Mouse (Mus musculus) limb, embryonic 14.5 days (tissue): ENCODE measurements around the gene Zic4. TPM values are rescaled to one million over a fixed set of nuclear protein-coding genes. Genes with fewer than 3 reads are reported as not detected.

Experiments
- ATAC-seq: fragments of 200-750 bp; cut with Nextera tagmentation; 2 replicates; pipeline ENCODE4 v1.8.0; 2017; ENCODE audit warnings: low read depth, moderate number of reproducible peaks, moderate TSS enrichment; ENCODE audit not compliant: low FRiP score
- DNase-seq: peaks from one replicate; pipeline ENCODE4 v3.0.0-alpha.2; 2015; ENCODE audit warnings: low spot score
- H3K27ac ChIP-seq: fragments of 300-500 bp; sonication (generic); replicated peaks from 2 replicates; pipeline ENCODE4 v1.5.1; 2014; ENCODE audit warnings: low read depth, mild to moderate bottlenecking, low read length, moderate library complexity, mixed read lengths
- H3K27me3 ChIP-seq: fragments of 300-500 bp; sonication (generic); 2 replicates; pipeline ENCODE4 v1.6.1; 2014; ENCODE audit warnings: low read length, mixed read lengths; ENCODE audit not compliant: control insufficient read depth, insufficient read depth
- H3K36me3 ChIP-seq: fragments of 300-500 bp; sonication (generic); 2 replicates; pipeline ENCODE4 v1.6.1; 2014; ENCODE audit warnings: mild to moderate bottlenecking, low read length, moderate library complexity, mixed read lengths; ENCODE audit not compliant: control insufficient read depth, insufficient read depth
- H3K4me1 ChIP-seq: fragments of 300-500 bp; sonication (generic); 2 replicates; pipeline ENCODE4 v1.6.1; 2014; ENCODE audit warnings: antibody characterized with exemption, low read length, mixed read lengths; ENCODE audit not compliant: control insufficient read depth, insufficient read depth
- H3K4me2 ChIP-seq: fragments of 300-500 bp; sonication (generic); replicated peaks from 2 replicates; pipeline ENCODE4 v1.6.1; 2014; ENCODE audit warnings: low read depth, mild to moderate bottlenecking, low read length, moderate library complexity; ENCODE audit not compliant: severe bottlenecking
- H3K4me3 ChIP-seq: fragments of 300-500 bp; sonication (generic); replicated peaks from 2 replicates; pipeline ENCODE4 v1.5.1; 2014; ENCODE audit warnings: low read length
- H3K9ac ChIP-seq: fragments of 300-500 bp; sonication (generic); 2 replicates; pipeline ENCODE4 v1.6.1; 2014; ENCODE audit warnings: mild to moderate bottlenecking, low read depth, low read length, moderate library complexity; ENCODE audit not compliant: severe bottlenecking
- H3K9me3 ChIP-seq: fragments of 300-500 bp; sonication (generic); 2 replicates; pipeline ENCODE4 v1.6.1; 2016; ENCODE audit warnings: low read length; ENCODE audit not compliant: control insufficient read depth
- POLR2A ChIP-seq: fragments of 200-500 bp; IDR thresholded peaks from 2 replicates; pipeline ENCODE4 v1.8.0; 2012; ENCODE audit warnings: inconsistent platforms, mild to moderate bottlenecking, moderate library complexity, borderline replicate concordance; ENCODE audit not compliant: insufficient read depth, insufficient read length; ENCODE audit errors: extremely low read depth
- WGBS: fragments of 180-500 bp; shearing (Covaris S2); extraction: QIAGEN DNeasy Blood & Tissue Kit; methylation state at CpG from one replicate; pipeline ENCODE4 v1.1.7; 2014; 5-methylcytosine and 5-hydroxymethylcytosine counted together
- polyA plus RNA-seq, 2 experiments: library from polyadenylated mRNA; depleted of rRNA in 1 of 2; stranded (reverse) in 1 of 2; unstranded in 1 of 2; fragments of >200 nt; fragmentation: Nextera tagmentation in 1 of 2; extraction: Ambion mirVana in 1 of 2; gene quantifications; 2 replicates each; pipeline versions ENCODE4 v1.2.1 to v1.2.3; 2012 to 2014

The Zic4 gene
- polyA plus RNA-seq, 2 experiments, result 0.39 to 0.69 TPM

- Histone ChIP-seq H3K4me1 (no peaks in the 10 kb centered on the region), H3K36me3 (no peaks in the 10 kb centered on the region), H3K4me3 (no peak overlapping the region), H3K27me3 (peaks cover 95% of the 10 kb centered on the region), H3K27ac (no peak overlapping the region), H3K4me2 (no peak overlapping the region), H3K9ac (no peak overlapping the region), H3K9me3 (no peaks in the 10 kb centered on the region)
- DNase-seq, result no peak
- TF ChIP-seq POLR2A, result no peak
- no peak for ATAC-seq
- 9% methylated on average over 8 of the region's 8 CpGs for WGBS
Measured at GRCm38 (mm10) chr9:91400482-91401093, 38.4 kb downstream of the Zic4 start.

- Histone ChIP-seq H3K36me3 (no peaks in the 10 kb centered on the region), H3K27me3 (peaks cover 95% of the 10 kb centered on the region)
- TF ChIP-seq POLR2A, result no peak
Measured at GRCm38 (mm10) chr9:91401471-91401870, 39.3 kb downstream of the Zic4 start.

GRCm38 (mm10) chr9:91404229-91404628, 42.0 kb downstream of the Zic4 start:
- H3K4me3 ChIP-seq, result no peak overlapping the region
- no peak for ATAC-seq
- H3K27me3 ChIP-seq, result peaks cover 90% of the 10 kb centered on the region
- TF ChIP-seq POLR2A, result no peak
- no peak overlapping the region for H3K4me2 ChIP-seq
- H3K4me1 ChIP-seq, result no peaks in the 10 kb centered on the region
- H3K36me3 ChIP-seq, result no peaks in the 10 kb centered on the region
- no peaks in the 10 kb centered on the region for H3K9me3 ChIP-seq
- no peak overlapping the region for H3K27ac ChIP-seq
- no peak for DNase-seq
- no peak overlapping the region for H3K9ac ChIP-seq
- WGBS, result 2% methylated on average over 13 of the region's 13 CpGs

More at GRCm38 (mm10) chr9:91401471-91401870, 39.3 kb downstream of the Zic4 start:
- Histone ChIP-seq H3K9me3 (no peaks in the 10 kb centered on the region), H3K4me1 (no peaks in the 10 kb centered on the region), H3K4me2 (no peak overlapping the region), H3K27ac (no peak overlapping the region), H3K9ac (no peak overlapping the region), H3K4me3 (no peak overlapping the region)
- 3% methylated on average over 10 of the region's 10 CpGs for WGBS
- no peak for ATAC-seq
- DNase-seq, result no peak

- TF ChIP-seq POLR2A, result no peak
- no peak overlapping the region for H3K4me3 ChIP-seq
Measured at GRCm38 (mm10) chr9:91404905-91405752, 42.9 kb downstream of the Zic4 start.

GRCm38 (mm10) chr9:91405753-91406178, 43.6 kb downstream of the Zic4 start:
- ATAC-seq, result no peak
- Histone ChIP-seq H3K4me2 (no peak overlapping the region), H3K4me1 (no peaks in the 10 kb centered on the region), H3K27ac (no peak overlapping the region), H3K4me3 (no peak overlapping the region), H3K27me3 (peaks cover 90% of the 10 kb centered on the region), H3K9me3 (no peaks in the 10 kb centered on the region), H3K36me3 (no peaks in the 10 kb centered on the region), H3K9ac (no peak overlapping the region)
- WGBS, result under 1% methylated on average over 16 of the region's 16 CpGs
- TF ChIP-seq POLR2A, result no peak
- DNase-seq, result no peak

More at GRCm38 (mm10) chr9:91404905-91405752, 42.9 kb downstream of the Zic4 start:
- H3K4me2 ChIP-seq, result no peak overlapping the region
- no peak overlapping the region for H3K27ac ChIP-seq
- peaks cover 90% of the 10 kb centered on the region for H3K27me3 ChIP-seq
- no peaks in the 10 kb centered on the region for H3K36me3 ChIP-seq
- ATAC-seq, result no peak
- no peaks in the 10 kb centered on the region for H3K4me1 ChIP-seq
- H3K9me3 ChIP-seq, result no peaks in the 10 kb centered on the region
- under 1% methylated on average over 27 of the region's 27 CpGs for WGBS
- DNase-seq, result no peak
- H3K9ac ChIP-seq, result no peak overlapping the region
